Mouse (Mus musculus): ENCODE results near the gene Olfr150.
"Not testable (repeated sequence)": the region's sequence is repeated elsewhere in the genome, so short reads cannot be mapped to it uniquely, and the experiment has no call there.

The Olfr150 gene

GRCm38 (mm10) chr9:39730678-39731077 is at the start of gene Olfr150:
TSS of gene Olfr150 (plus strand) at chr9:39730978.
- no peak for DNase-seq

- DNase-seq: not testable (repeated sequence)
Observed at GRCm38 (mm10) chr9:39701123-39701522, 29.7 kb upstream of the Olfr150 start.

GRCm38 (mm10) chr9:39707017-39707416 is 23.8 kb upstream of the Olfr150 start, which contains the start of gene Olfr149:
TSS of gene Olfr149 (minus strand) at chr9:39707117.
- no peak for DNase-seq

GRCm38 (mm10) chr9:39708958-39709357 is 21.8 kb upstream of the Olfr150 start:
- no peak for DNase-seq

GRCm38 (mm10) chr9:39711053-39711452 is 19.7 kb upstream of the Olfr150 start, which contains the start of gene Olfr965:
TSS of gene Olfr965 (plus strand) at chr9:39711353.
- DNase-seq: no peak

- no peak for DNase-seq
Observed at GRCm38 (mm10) chr9:39740741-39741140, 10.0 kb downstream of the Olfr150 start.

GRCm38 (mm10) chr9:39745949-39746348 is 15.2 kb downstream of the Olfr150 start, which contains the start of gene Olfr967:
TSS of gene Olfr967 (plus strand) at chr9:39746249.
- DNase-seq: no peak

GRCm38 (mm10) chr9:39746428-39746827 is 15.7 kb downstream of the Olfr150 start:
- DNase-seq: no peak

- no peak for DNase-seq
Observed at GRCm38 (mm10) chr9:39783153-39783552, 52.4 kb downstream of the Olfr150 start, which contains the start of gene Olfr968. TSS of gene Olfr968 (minus strand) at chr9:39783253.

Data from spleen, adult 18-20 months (tissue).